Mouse (Mus musculus) hindbrain, embryonic 15.5 days (tissue): Measurements from ENCODE around the gene Arid1b. TPM values are rescaled to one million over a fixed set of nuclear protein-coding genes. Genes with fewer than 3 reads are reported as not detected.

ENCODE experiments used
- ATAC-seq: fragments of 200-750 bp; cut with Nextera tagmentation; 2 replicates; pipeline ENCODE4 v1.8.0; 2017; ENCODE audit warnings: low read depth, moderate number of reproducible peaks, moderate TSS enrichment; ENCODE audit not compliant: low FRiP score
- H3K27ac ChIP-seq: fragments of 300-500 bp; sonication (generic); replicated peaks from 2 replicates; pipeline ENCODE4 v1.5.1; 2015; ENCODE audit warnings: mild to moderate bottlenecking, inconsistent platforms
- H3K27me3 ChIP-seq: fragments of 300-500 bp; sonication (generic); 2 replicates; pipeline ENCODE4 v1.6.1; 2015; ENCODE audit warnings: control low read depth, inconsistent platforms
- H3K36me3 ChIP-seq: fragments of 300-500 bp; sonication (generic); 2 replicates; pipeline ENCODE4 v1.6.1; 2015; ENCODE audit warnings: control low read depth, inconsistent platforms
- H3K4me1 ChIP-seq: fragments of 300-500 bp; sonication (generic); replicated peaks from 2 replicates; pipeline ENCODE4 v1.6.1; 2015; ENCODE audit warnings: control low read depth, inconsistent platforms
- H3K4me2 ChIP-seq: fragments of 300-500 bp; sonication (generic); 2 replicates; pipeline ENCODE4 v1.6.1; 2015; ENCODE audit warnings: moderate library complexity, mild to moderate bottlenecking, inconsistent platforms
- H3K4me3 ChIP-seq: fragments of 300-500 bp; sonication (generic); 2 replicates; pipeline ENCODE4 v1.5.1; 2015; ENCODE audit warnings: mild to moderate bottlenecking, inconsistent platforms
- H3K9ac ChIP-seq: fragments of 300-500 bp; sonication (generic); 2 replicates; pipeline ENCODE4 v1.6.1; 2015; ENCODE audit warnings: inconsistent platforms
- H3K9me3 ChIP-seq: fragments of 300-500 bp; sonication (generic); 2 replicates; pipeline ENCODE4 v1.6.1; 2016; ENCODE audit warnings: control low read depth, inconsistent platforms
- WGBS: fragments of 180-500 bp; shearing (Covaris S2); methylation state at CpG from one replicate; pipeline ENCODE4 v1.1.7; 2015; 5-methylcytosine and 5-hydroxymethylcytosine counted together
- polyA plus RNA-seq: library from polyadenylated mRNA; unstranded; fragments of >200 nt; fragmentation: Nextera tagmentation; extraction: Ambion mirVana; gene quantifications from 2 replicates; pipeline ENCODE4 v1.2.1, GENCODE M21; 2015

The Arid1b gene
- polyA plus RNA-seq, 1 experiment from 2014 or later, result 14.3 TPM

GRCm38 (mm10) chr17:5157609-5158008, 163.5 kb downstream of the Arid1b start:
- ATAC-seq, result no peak
- Histone ChIP-seq H3K9ac (no peak overlapping the region), H3K4me1 (peaks cover 37% of the 10 kb centered on the region), H3K9me3 (no peaks in the 10 kb centered on the region), H3K4me3 (no peak overlapping the region), H3K27me3 (no peaks in the 10 kb centered on the region), H3K27ac (no peak overlapping the region), H3K36me3 (no peaks in the 10 kb centered on the region), H3K4me2 (no peak overlapping the region)
- WGBS, result 76% methylated on average over 7 of the region's 7 CpGs

- no peaks in the 10 kb centered on the region for H3K9me3 ChIP-seq
- no peak overlapping the region for H3K4me3 ChIP-seq
- ATAC-seq, result no peak
- no peaks in the 10 kb centered on the region for H3K36me3 ChIP-seq
- H3K4me2 ChIP-seq, result no peak overlapping the region
- H3K4me1 ChIP-seq, result peaks cover 32% of the 10 kb centered on the region
- H3K27me3 ChIP-seq, result no peaks in the 10 kb centered on the region
- H3K27ac ChIP-seq, result no peak overlapping the region
- H3K9ac ChIP-seq, result no peak overlapping the region
- WGBS, result 51% methylated on average over 2 of the region's 2 CpGs
Measured at GRCm38 (mm10) chr17:5162525-5162924, 168.4 kb downstream of the Arid1b start.

- ATAC-seq, result no peak
- 87% methylated on average over 7 of the region's 7 CpGs for WGBS
- Histone ChIP-seq H3K9ac (no peak overlapping the region), H3K4me2 (no peak overlapping the region), H3K36me3 (no peaks in the 10 kb centered on the region), H3K4me3 (no peak overlapping the region), H3K27me3 (no peaks in the 10 kb centered on the region), H3K9me3 (no peaks in the 10 kb centered on the region), H3K4me1 (peaks cover 36% of the 10 kb centered on the region), H3K27ac (0 out of 2 replicates have a peak overlapping the region, but pooled peaks have one; percentile 30)
Measured at GRCm38 (mm10) chr17:5163251-5163826, 169.2 kb downstream of the Arid1b start.

- Histone ChIP-seq H3K4me1 (peaks cover 50% of the 10 kb centered on the region), H3K4me3 (no peak overlapping the region), H3K27ac (no peak overlapping the region), H3K27me3 (no peaks in the 10 kb centered on the region), H3K4me2 (no peak overlapping the region), H3K9me3 (no peaks in the 10 kb centered on the region), H3K9ac (no peak overlapping the region), H3K36me3 (no peaks in the 10 kb centered on the region)
- ATAC-seq, result no peak
- WGBS, result 92% methylated on average over 4 of the region's 4 CpGs
Measured at GRCm38 (mm10) chr17:5164794-5165193, 170.7 kb downstream of the Arid1b start.

DNA sequence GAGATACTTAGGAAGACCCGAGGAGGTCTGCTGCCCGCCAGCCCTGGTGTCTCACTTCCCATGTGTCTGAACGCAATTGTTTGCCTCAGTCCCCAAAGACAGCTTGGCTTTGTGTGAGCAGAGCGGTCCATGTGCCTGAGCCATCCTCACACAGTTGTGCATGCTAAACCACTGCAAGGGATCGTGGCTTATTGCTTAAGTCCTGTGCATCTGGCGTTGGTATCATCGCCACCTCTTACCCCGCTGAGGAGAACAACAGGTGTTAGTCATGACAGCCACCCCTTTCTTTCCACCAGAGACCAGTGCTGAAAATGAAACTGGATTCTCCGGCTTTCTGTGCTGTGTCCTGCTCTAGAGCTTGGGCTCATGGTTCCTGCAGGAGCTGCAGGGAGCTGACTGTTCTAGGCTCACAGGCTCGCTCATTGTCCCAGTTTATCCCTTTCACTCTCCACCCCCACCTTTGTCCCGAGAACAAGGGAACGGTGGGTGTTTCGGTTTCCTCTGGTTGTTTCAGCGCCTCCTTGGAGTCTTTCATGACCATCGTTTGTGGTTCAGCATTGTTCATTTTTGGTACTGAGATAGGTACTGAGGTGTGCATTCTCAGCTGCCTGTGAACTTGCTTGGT, 171.2 kb downstream of the Arid1b start:
- 67% methylated on average over 15 of the region's 15 CpGs for WGBS
- peaks cover 55% of the 10 kb centered on the region for H3K4me1 ChIP-seq
- no peak overlapping the region for H3K9ac ChIP-seq
- no peaks in the 10 kb centered on the region for H3K9me3 ChIP-seq
- 0 out of 2 replicates have a peak, but pooled peaks have one; percentile 21 for ATAC-seq
- no peak overlapping the region for H3K27ac ChIP-seq
- H3K4me3 ChIP-seq, result no peak overlapping the region
- no peak overlapping the region for H3K4me2 ChIP-seq
- no peaks in the 10 kb centered on the region for H3K27me3 ChIP-seq
- H3K36me3 ChIP-seq, result no peaks in the 10 kb centered on the region

GRCm38 (mm10) chr17:5166175-5166574, 172.0 kb downstream of the Arid1b start:
- Histone ChIP-seq H3K4me1 (peaks cover 59% of the 10 kb centered on the region), H3K4me3 (no peak overlapping the region), H3K27me3 (no peaks in the 10 kb centered on the region), H3K27ac (no peak overlapping the region), H3K9me3 (no peaks in the 10 kb centered on the region), H3K36me3 (no peaks in the 10 kb centered on the region), H3K9ac (no peak overlapping the region), H3K4me2 (no peak overlapping the region)
- ATAC-seq, result no peak
- WGBS, result 74% methylated on average over 4 of the region's 4 CpGs

DNA sequence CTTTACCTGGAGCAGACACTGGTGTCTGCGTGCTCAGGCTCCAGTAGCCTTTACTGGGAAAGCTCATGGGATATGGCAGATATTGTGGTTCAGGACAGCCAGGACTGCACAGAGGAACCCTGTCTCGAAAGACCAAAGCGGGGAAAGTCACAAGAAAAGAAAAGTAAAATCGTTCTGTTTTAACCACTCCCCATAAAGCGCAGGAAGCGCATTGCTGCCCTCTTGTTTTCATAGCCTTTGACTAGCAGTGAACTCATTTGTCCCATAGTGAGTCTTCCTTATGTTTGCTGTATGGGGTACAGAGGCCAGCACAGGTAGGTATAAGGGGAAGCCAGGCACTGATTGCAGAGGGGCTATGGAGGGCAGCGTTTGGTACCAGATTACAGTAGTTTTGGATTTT, 173.9 kb downstream of the Arid1b start:
- Histone ChIP-seq H3K36me3 (no peaks in the 10 kb centered on the region), H3K4me2 (no peak overlapping the region), H3K9ac (no peak overlapping the region), H3K27ac (no peak overlapping the region), H3K27me3 (no peaks in the 10 kb centered on the region), H3K9me3 (no peaks in the 10 kb centered on the region), H3K4me3 (no peak overlapping the region), H3K4me1 (peaks cover 57% of the 10 kb centered on the region)
- ATAC-seq, result no peak
- WGBS, result 82% methylated on average over 7 of the region's 7 CpGs

- no peaks in the 10 kb centered on the region for H3K27me3 ChIP-seq
- no peaks in the 10 kb centered on the region for H3K36me3 ChIP-seq
- no peak overlapping the region for H3K9ac ChIP-seq
- no peak overlapping the region for H3K4me2 ChIP-seq
- no peak overlapping the region for H3K4me3 ChIP-seq
- ATAC-seq, result no peak
- peak overlapping the region; percentile 25; the same call in 1 of the 2 replicates for H3K27ac ChIP-seq
- no peaks in the 10 kb centered on the region for H3K9me3 ChIP-seq
- peaks cover 54% of the 10 kb centered on the region for H3K4me1 ChIP-seq
- WGBS, result 80% methylated on average over 7 of the region's 7 CpGs
Measured at GRCm38 (mm10) chr17:5168640-5169039, 174.5 kb downstream of the Arid1b start.

GRCm38 (mm10) chr17:5170321-5170720, 176.2 kb downstream of the Arid1b start:
- no peaks in the 10 kb centered on the region for H3K9me3 ChIP-seq
- H3K36me3 ChIP-seq, result no peaks in the 10 kb centered on the region
- no peak overlapping the region for H3K4me2 ChIP-seq
- no peak for ATAC-seq
- H3K9ac ChIP-seq, result no peak overlapping the region
- H3K4me3 ChIP-seq, result no peak overlapping the region
- H3K4me1 ChIP-seq, result peaks cover 57% of the 10 kb centered on the region
- no peaks in the 10 kb centered on the region for H3K27me3 ChIP-seq
- 82% methylated on average over 12 of the region's 12 CpGs for WGBS
- no peak overlapping the region for H3K27ac ChIP-seq

DNA sequence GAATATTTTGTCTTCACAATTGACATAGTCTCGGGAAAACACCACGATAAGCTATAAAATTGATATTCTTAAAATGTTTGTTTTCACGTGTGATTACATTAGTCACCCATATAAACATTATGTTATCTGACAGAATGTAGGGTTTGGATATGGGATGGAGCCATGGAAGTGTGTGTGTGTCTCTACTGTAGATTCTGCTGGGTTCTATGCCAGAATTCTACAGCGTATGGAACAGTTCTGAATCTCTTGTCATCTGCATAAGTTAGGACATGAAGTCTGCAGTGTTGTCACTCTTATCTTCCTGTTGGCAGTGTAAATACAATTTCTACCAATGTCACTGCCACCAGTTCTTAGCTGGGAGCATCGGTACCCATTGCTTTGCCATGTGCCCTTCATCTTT, 177.3 kb downstream of the Arid1b start:
- WGBS, result 87% methylated on average over 5 of the region's 5 CpGs
- Histone ChIP-seq H3K4me3 (no peak overlapping the region), H3K9me3 (no peaks in the 10 kb centered on the region), H3K36me3 (no peaks in the 10 kb centered on the region), H3K27me3 (no peaks in the 10 kb centered on the region), H3K4me1 (peaks cover 66% of the 10 kb centered on the region), H3K4me2 (no peak overlapping the region), H3K27ac (no peak overlapping the region), H3K9ac (no peak overlapping the region)
- ATAC-seq, result no peak

- 84% methylated on average over 6 of the region's 6 CpGs for WGBS
- no peaks in the 10 kb centered on the region for H3K27me3 ChIP-seq
- H3K4me2 ChIP-seq, result no peak overlapping the region
- H3K4me3 ChIP-seq, result no peak overlapping the region
- ATAC-seq, result no peak
- peaks cover 68% of the 10 kb centered on the region for H3K4me1 ChIP-seq
- no peaks in the 10 kb centered on the region for H3K36me3 ChIP-seq
- H3K27ac ChIP-seq, result no peak overlapping the region
- H3K9me3 ChIP-seq, result no peaks in the 10 kb centered on the region
- no peak overlapping the region for H3K9ac ChIP-seq
Measured at GRCm38 (mm10) chr17:5174426-5175020, 180.4 kb downstream of the Arid1b start.

- no peak for ATAC-seq
- Histone ChIP-seq H3K27ac (no peak overlapping the region), H3K36me3 (no peaks in the 10 kb centered on the region)
Measured at GRCm38 (mm10) chr17:5175535-5175934, 181.4 kb downstream of the Arid1b start.

More at GRCm38 (mm10) chr17:5175535-5175934, 181.4 kb downstream of the Arid1b start:
- Histone ChIP-seq H3K27me3 (no peaks in the 10 kb centered on the region), H3K4me1 (peaks cover 58% of the 10 kb centered on the region), H3K4me3 (no peak overlapping the region), H3K9ac (no peak overlapping the region), H3K4me2 (no peak overlapping the region), H3K9me3 (no peaks in the 10 kb centered on the region)
- 75% methylated on average over 8 of the region's 8 CpGs for WGBS
